Mouse (Mus musculus) MEL (cell line): ENCODE data around the gene Zfp810. TPM values are rescaled to one million over a fixed set of nuclear protein-coding genes. Genes with fewer than 3 reads are reported as not detected.

Experiments
- DNase-seq: peaks from one replicate; pipeline ENCODE4 v3.0.0; 2011; ENCODE audit warnings: low read depth, low spot score
- H3K27ac ChIP-seq: 2 replicates; pipeline ENCODE4 v1.5.1; 2012; ENCODE audit warnings: low read depth, mild to moderate bottlenecking, control low read depth, low read length, moderate library complexity; ENCODE audit not compliant: control insufficient read depth
- H3K27me3 ChIP-seq, 2 experiments: fragments of 150-350 bp in 1 of 2; sonication (generic) in 1 of 2; 2 replicates each; pipeline ENCODE4 v1.6.1; 2012; ENCODE audit warnings: low read length in 2 of 2, mild to moderate bottlenecking in 2 of 2, improper control_type of control experiment in 1 of 2, moderate library complexity in 1 of 2; ENCODE audit not compliant: insufficient read depth in 2 of 2, control insufficient read depth in 1 of 2
- H3K36me3 ChIP-seq, 2 experiments: 2 replicates each; pipeline ENCODE4 v1.6.1; 2012 to 2014; ENCODE audit warnings: low read length in 2 of 2, improper control_type of control experiment in 1 of 2, inconsistent platforms in 1 of 2, mild to moderate bottlenecking in 1 of 2; ENCODE audit not compliant: insufficient read depth in 2 of 2, control insufficient read depth in 1 of 2
- H3K4me1 ChIP-seq, 2 experiments: fragments of 150-350 bp in 1 of 2; sonication (generic) in 1 of 2; 2 replicates each; pipeline ENCODE4 v1.6.1; 2012; ENCODE audit warnings: low read length in 2 of 2, improper control_type of control experiment in 1 of 2, mild to moderate bottlenecking in 1 of 2; ENCODE audit not compliant: insufficient read depth in 2 of 2, control insufficient read depth in 1 of 2
- H3K4me3 ChIP-seq, 2 experiments: fragments of 150-350 bp in 1 of 2; sonication (generic) in 1 of 2; 2 replicates each; pipeline ENCODE4 v1.5.1; 2012; ENCODE audit warnings: low read depth in 2 of 2, low read length in 2 of 2, mild to moderate bottlenecking in 2 of 2, moderate library complexity in 2 of 2, control low read depth in 1 of 2, improper control_type of control experiment in 1 of 2; ENCODE audit not compliant: control insufficient read depth in 1 of 2, insufficient read depth in 1 of 2
- H3K79me2 ChIP-seq: 2 replicates; pipeline ENCODE4 v1.6.1; 2012; ENCODE audit warnings: mild to moderate bottlenecking, low read length, moderate library complexity; ENCODE audit not compliant: control insufficient read depth, poor library complexity, insufficient read depth
- H3K9ac ChIP-seq: 2 replicates; pipeline ENCODE4 v1.6.1; 2012; ENCODE audit warnings: low read depth, mild to moderate bottlenecking, control low read depth, low read length, moderate library complexity; ENCODE audit not compliant: control insufficient read depth, poor library complexity, severe bottlenecking
- H3K9me3 ChIP-seq: fragments of 150-350 bp; sonication (generic); replicated peaks from 2 replicates; pipeline ENCODE4 v1.6.1; 2012; ENCODE audit warnings: mild to moderate bottlenecking, low read length, improper control_type of control experiment, moderate library complexity; ENCODE audit not compliant: insufficient read depth
- BHLHE40 ChIP-seq: IDR thresholded peaks from 2 replicates; pipeline ENCODE4 v1.6.1; 2012; ENCODE audit warnings: low read depth, mild to moderate bottlenecking, inconsistent platforms, low read length, improper control_type of control experiment, borderline replicate concordance
- CTCF ChIP-seq, 3 experiments: IDR thresholded peaks in 2 of 3; conservative IDR thresholded peaks in 1 of 3; 2 replicates each; pipeline ENCODE4 v1.5.1; 2011 to 2012; ENCODE audit warnings: low read length in 3 of 3, low read depth in 2 of 3, mild to moderate bottlenecking in 2 of 3, improper control_type of control experiment in 1 of 3, inconsistent platforms in 1 of 3, mixed read lengths in 1 of 3, moderate library complexity in 1 of 3; ENCODE audit not compliant: control insufficient read depth in 1 of 3, insufficient read depth in 1 of 3, poor library complexity in 1 of 3, severe bottlenecking in 1 of 3
- E2F4 ChIP-seq: IDR thresholded peaks from 2 replicates; pipeline ENCODE4 v1.6.1; 2011; ENCODE audit warnings: low read depth, low read length, improper control_type of control experiment, borderline replicate concordance
- EP300 ChIP-seq, 2 experiments: IDR thresholded peaks; 2 replicates each; pipeline ENCODE4 v1.6.1; 2011; ENCODE audit warnings: improper control_type of control experiment in 2 of 2, low read length in 2 of 2, low read depth in 1 of 2, mild to moderate bottlenecking in 1 of 2
- ETS1 ChIP-seq: IDR thresholded peaks from 2 replicates; pipeline ENCODE4 v1.6.1; 2012; ENCODE audit warnings: low read depth, mild to moderate bottlenecking, inconsistent platforms, low read length, improper control_type of control experiment, moderate library complexity
- GATA1 ChIP-seq: IDR thresholded peaks from 2 replicates; pipeline ENCODE4 v1.6.1; 2011; ENCODE audit warnings: low read depth, low read length, improper control_type of control experiment
- HCFC1 ChIP-seq: IDR thresholded peaks from 2 replicates; pipeline ENCODE4 v1.6.1; 2012; ENCODE audit warnings: low read depth, mild to moderate bottlenecking, inconsistent platforms, low read length, improper control_type of control experiment, moderate library complexity
- NELFE ChIP-seq: IDR thresholded peaks from 2 replicates; pipeline ENCODE4 v1.6.1; 2011; ENCODE audit warnings: low read depth, low read length, improper control_type of control experiment
- NRF1 ChIP-seq: IDR thresholded peaks from 2 replicates; pipeline ENCODE4 v1.6.1; 2014; ENCODE audit warnings: low read depth, mild to moderate bottlenecking, inconsistent platforms, low read length, improper control_type of control experiment, moderate library complexity; ENCODE audit not compliant: poor library complexity, insufficient read depth, severe bottlenecking
- POLR2A ChIP-seq, 2 experiments: IDR thresholded peaks; 2 replicates each; pipeline ENCODE4 v1.6.1; 2011 to 2012; ENCODE audit warnings: low read length in 2 of 2, mild to moderate bottlenecking in 2 of 2, control low read depth in 1 of 2, improper control_type of control experiment in 1 of 2, low read depth in 1 of 2, moderate library complexity in 1 of 2; ENCODE audit not compliant: control insufficient read depth in 1 of 2, insufficient read depth in 1 of 2, poor library complexity in 1 of 2
- TAL1 ChIP-seq: IDR thresholded peaks from 2 replicates; pipeline ENCODE4 v1.6.1; 2012; ENCODE audit warnings: mild to moderate bottlenecking, inconsistent platforms, low read length, moderate library complexity, mixed read lengths
- TBP ChIP-seq: IDR thresholded peaks from 2 replicates; pipeline ENCODE4 v1.8.0; 2011; ENCODE audit warnings: low read depth, low read length, improper control_type of control experiment
- TCF12 ChIP-seq: IDR thresholded peaks from 2 replicates; pipeline ENCODE4 v1.6.1; 2014; ENCODE audit warnings: low read depth, mild to moderate bottlenecking, inconsistent platforms, low read length, improper control_type of control experiment, moderate library complexity
- USF1 ChIP-seq: IDR thresholded peaks from 2 replicates; pipeline ENCODE4 v1.6.1; 2014; ENCODE audit warnings: low read depth, mild to moderate bottlenecking, inconsistent platforms, low read length, improper control_type of control experiment, moderate library complexity
- ZKSCAN1 ChIP-seq: IDR thresholded peaks from 2 replicates; pipeline ENCODE4 v1.6.1; 2012; ENCODE audit warnings: low read depth, mild to moderate bottlenecking, inconsistent platforms, low read length, improper control_type of control experiment, moderate library complexity
- ZMIZ1 ChIP-seq: IDR thresholded peaks from 2 replicates; pipeline ENCODE4 v1.6.1; 2012; ENCODE audit warnings: low read depth, mild to moderate bottlenecking, inconsistent platforms, low read length, improper control_type of control experiment, moderate library complexity
- polyA plus RNA-seq, 2 experiments: library from polyadenylated mRNA; stranded (reverse) in 1 of 2; unstranded in 1 of 2; fragments of >175 nt in 1 of 2; fragments of >200 nt in 1 of 2; gene quantifications; 2 replicates each; pipeline versions ENCODE4 v1.2.1 to v1.2.4; 2012; ENCODE audit warnings: low replicate concordance in 2 of 2, low read depth in 1 of 2; ENCODE audit not compliant: insufficient read length in 2 of 2, insufficient read depth in 1 of 2, missing spikeins in 1 of 2
- total RNA-seq: library from RNA; depleted of rRNA; stranded (reverse); fragments of 300-350 nt; gene quantifications from 2 replicates; pipeline ENCODE4 v1.2.3, GENCODE M21; 2012

Zfp810 gene
- total and polyA plus RNA-seq, 3 experiments, result 0.13 TPM; not detected in 2

DNA sequence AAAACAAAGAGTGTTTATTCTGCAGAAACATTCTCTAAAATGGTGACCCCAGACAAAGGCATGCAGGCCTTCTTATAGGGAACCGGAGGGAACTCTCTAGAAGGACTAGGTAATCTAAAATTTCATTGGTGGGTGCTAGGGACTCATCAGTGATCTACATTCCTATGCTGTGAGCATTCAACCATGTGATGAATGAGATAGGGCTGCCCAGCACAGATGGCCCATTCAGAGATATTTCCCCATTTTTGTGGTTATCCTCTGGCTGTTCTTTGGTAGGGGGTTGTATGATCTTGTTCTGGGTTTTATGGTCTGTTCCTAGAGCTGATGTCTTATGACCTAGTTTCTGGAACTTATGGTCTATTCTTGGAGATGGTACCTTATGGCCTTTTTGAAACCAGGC, 38.6 kb downstream of the Zfp810 start:
- TF ChIP-seq EP300 (IDR thresholded peaks at IDR 0.05; ENCODE audit: low read depth in 1 of 2, low read length in 2 of 2), result peak in 1 of 2 experiments; percentile 37; a peak in 1 of 4 replicates
- TF ChIP-seq TCF12, result peak; percentile 43; the same call in 1 of the 2 replicates
- peak; percentile 66 for TF ChIP-seq TAL1
- TF ChIP-seq NRF1, result no peak
- TF ChIP-seq ETS1, result 0 out of 2 replicates have a peak, but pooled peaks have one; percentile 16
- 0 out of 2 replicates have a peak, but pooled peaks have one; percentile 31 for TF ChIP-seq GATA1
- no peak for TF ChIP-seq ZMIZ1
- Histone ChIP-seq H3K27me3 (no peaks in the 10 kb centered on the region), H3K4me3 (no peak overlapping the region), H3K27ac (no peak overlapping the region), H3K4me1 (no peaks in the 10 kb centered on the region), H3K9me3 (no peaks in the 10 kb centered on the region), H3K36me3 (no peaks in the 10 kb centered on the region), H3K79me2 (no peaks in the 10 kb centered on the region), H3K9ac (no peak overlapping the region)
- peak; percentile 68 for DNase-seq

GRCm38 (mm10) chr9:22262611-22263010, 44.8 kb downstream of the Zfp810 start:
- H3K36me3 ChIP-seq, result peaks cover 3 to 31% of the 10 kb centered on the region in 2 experiments; a peak in 2 of 4 replicates
- no peak overlapping the region for H3K27ac ChIP-seq
- H3K9me3 ChIP-seq, result no peaks in the 10 kb centered on the region
- H3K27me3 ChIP-seq, result no peaks in the 10 kb centered on the region
- no peak for TF ChIP-seq TBP
- no peak for TF ChIP-seq BHLHE40
- TF ChIP-seq CTCF (IDR thresholded peaks at IDR 0.05 in 2 of 3, conservative IDR thresholded peaks at IDR 0.05 in 1 of 3; ENCODE audit: control insufficient read depth in 1 of 3, insufficient read depth in 1 of 3, low read depth in 2 of 3, low read length in 3 of 3, poor library complexity in 1 of 3, severe bottlenecking in 1 of 3), result no peak
- no peak for TF ChIP-seq NRF1
- no peak for TF ChIP-seq POLR2A (IDR thresholded peaks at IDR 0.05; ENCODE audit: control insufficient read depth in 1 of 2, insufficient read depth in 1 of 2, low read depth in 1 of 2, low read length in 2 of 2, poor library complexity in 1 of 2)
- no peak for TF ChIP-seq ZMIZ1
- no peak for TF ChIP-seq USF1
- no peak for TF ChIP-seq NELFE
- TF ChIP-seq HCFC1, result no peak
- TF ChIP-seq TCF12, result no peak
- TF ChIP-seq E2F4, result no peak
- no peak for TF ChIP-seq ZKSCAN1
- TF ChIP-seq, all 39 proteins: peak for 0
- H3K4me1 ChIP-seq, result peaks cover 21 to 26% of the 10 kb centered on the region in 2 experiments
- no peak for DNase-seq
- no peak overlapping the region for H3K4me3 ChIP-seq
- H3K9ac ChIP-seq, result no peak overlapping the region
- H3K79me2 ChIP-seq, result peaks cover 17% of the 10 kb centered on the region
